Mouse (Mus musculus) gastrocnemius, postnatal 4 days (tissue): ENCODE measurements at regions not wholly inside any gene's neighbourhood (a gene's known extent, or its start where the extent isn't known, plus 50 kb on each side); places are given as distances from the start of the nearest gene placed in this dataset.

Experiments used
- DNase-seq, 2 experiments: peaks; one replicate each; pipeline ENCODE4 v3.0.0; 2021 to 2022; ENCODE audit warnings: low spot score in 2 of 2, mixed read lengths in 2 of 2

DNA sequence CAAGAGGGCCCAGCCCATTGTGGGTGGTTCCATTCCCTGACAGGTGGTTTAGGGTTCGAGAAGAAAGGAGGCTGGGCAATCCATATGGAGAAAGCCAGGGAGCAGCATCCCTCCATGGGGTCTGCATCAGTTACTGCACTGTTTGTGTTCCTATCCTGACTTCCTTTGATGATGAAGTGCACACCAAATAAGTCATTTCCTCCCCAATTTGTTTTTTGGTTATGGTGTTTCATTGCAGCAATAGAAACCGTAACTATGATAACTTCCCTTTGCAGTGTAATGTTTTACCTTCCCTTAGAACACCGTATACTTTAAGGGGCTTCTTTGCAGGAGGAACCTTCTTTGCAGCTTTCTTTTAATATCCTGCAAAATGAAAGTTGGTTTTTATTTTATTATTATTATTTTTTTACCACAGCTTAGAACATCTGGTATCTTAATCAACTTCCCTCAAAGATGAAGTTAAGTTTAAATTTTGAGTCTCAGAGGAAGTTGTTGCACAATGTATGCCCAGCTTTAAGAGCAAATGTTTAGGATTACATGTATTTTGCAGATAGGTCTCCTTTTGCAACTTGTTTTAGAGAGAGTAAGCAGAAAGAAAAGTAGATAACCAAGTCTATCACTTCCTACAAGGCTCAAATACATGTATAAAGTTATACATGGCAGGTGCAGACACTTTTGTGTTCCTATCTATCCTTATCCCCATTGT lies 1059.1 kb downstream of the Diaph2 start:
- no peak for DNase-seq

DNA sequence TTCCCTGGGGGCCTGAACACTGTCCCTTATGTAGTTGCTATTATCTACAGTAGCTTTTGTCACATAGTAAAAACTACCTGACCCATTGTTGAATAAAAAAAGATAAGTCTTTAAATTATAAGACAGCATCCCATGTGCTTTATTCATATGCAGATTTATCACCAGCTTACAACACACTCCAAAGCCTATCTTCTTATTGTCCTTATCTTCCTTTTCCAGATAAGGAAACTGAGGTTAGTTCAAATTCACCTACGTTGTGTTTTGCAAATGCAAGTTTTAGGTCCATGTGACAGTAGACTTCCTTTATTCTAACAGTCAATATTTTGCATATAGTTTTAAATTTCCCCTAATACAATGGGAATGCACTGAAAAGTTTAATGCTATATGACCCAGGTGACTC lies 1069.4 kb downstream of the Diaph2 start:
- DNase-seq, result no peak

DNA sequence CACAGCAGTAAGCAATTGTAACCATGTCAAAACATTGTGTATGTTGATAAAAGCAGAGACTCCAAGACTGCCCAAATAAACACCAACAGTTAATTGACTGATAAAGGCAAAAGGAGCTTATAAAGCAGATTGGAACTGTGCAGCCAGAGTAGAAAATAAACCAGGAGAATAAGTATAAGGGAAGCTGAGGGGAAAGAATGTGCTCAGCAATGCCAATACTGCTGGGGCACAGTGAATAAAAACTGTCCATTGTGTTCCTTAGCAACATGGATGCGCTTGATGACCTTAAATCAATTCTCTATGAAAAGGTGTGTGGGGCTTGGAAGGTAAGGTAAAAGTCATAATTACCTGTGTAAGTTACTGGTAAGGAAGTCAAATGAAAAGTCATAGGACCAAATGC lies 1070.2 kb downstream of the Diaph2 start:
- no peak for DNase-seq

DNA sequence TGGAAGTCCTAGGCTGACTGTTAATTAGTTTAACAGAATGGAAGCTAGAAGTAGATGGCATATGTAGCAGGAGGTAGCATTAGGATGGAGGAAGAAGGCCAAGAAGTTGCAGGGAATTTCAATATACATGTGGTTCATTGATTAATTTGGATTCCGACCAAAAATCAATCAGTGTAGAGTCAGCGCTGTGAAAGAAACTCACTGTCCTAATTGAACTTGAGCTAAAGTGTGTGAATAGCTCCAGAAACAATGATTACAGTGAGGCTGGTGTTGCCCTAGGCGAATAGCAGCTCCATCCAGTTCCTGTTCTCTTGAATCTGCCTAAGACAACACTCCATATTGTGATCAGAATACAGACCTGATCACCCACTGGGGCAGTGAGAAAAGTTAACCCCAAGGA lies 1070.6 kb downstream of the Diaph2 start:
- no peak for DNase-seq

DNA sequence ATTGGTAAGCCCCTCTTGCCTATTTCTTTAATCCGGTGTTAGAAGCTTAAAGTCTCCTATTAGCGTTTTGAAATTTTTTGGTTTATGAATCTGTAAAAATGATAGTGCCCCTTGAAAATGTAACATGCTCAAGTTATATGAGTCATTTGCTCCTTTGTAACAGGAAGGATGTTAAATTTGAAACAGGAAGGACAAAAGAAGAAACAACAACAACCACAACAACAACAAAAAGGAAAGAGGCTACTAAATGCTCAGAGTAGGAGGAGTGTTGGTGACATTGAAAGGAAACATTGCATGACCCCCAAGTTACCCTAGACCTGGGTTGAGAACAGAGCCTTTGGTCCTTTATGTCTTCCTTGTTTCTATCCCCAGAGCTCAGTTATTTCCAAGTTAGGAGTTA lies 1074.4 kb downstream of the Diaph2 start:
- DNase-seq, result no peak

DNA sequence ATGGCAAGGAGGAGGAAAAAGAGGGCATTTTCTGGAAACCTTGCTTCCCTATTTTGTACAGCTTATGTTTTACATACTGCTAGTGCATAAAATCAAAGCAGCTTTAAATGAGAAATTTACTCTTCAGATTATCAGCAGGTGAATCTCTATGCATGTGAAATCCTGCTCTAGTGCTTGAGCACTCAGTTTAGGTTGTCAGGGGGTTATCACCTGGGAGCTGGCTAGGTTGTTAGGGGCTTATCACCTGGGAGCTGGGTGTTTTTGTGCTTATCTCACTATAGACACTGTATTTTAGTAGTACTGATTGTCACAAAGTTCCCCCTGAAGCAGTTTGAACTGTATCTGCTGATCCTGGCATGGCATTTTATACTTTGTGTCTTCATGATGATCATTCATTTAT lies 1086.3 kb downstream of the Diaph2 start:
- DNase-seq, result no peak

DNA sequence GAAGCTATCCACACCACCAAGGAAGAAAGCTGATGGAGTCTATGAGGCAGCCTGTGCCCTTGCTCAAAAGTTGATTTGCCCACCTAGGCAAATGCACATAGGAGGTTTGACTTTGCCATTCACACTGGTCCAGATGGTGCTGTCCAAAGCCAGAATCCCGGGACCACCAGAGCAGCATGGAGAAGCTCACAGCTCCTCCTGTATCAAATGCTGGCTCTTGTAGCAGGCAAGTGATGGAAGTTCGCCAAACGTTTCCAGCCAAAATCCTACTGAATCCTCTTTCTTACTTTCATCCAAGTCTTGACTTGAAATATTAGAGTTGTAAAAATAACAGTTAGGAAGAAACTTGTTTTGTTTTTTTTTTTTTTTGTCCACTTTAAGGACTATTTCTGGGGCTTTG lies 1093.6 kb downstream of the Diaph2 start:
- peak in 1 of 2 experiments; percentile 46 for DNase-seq

DNA sequence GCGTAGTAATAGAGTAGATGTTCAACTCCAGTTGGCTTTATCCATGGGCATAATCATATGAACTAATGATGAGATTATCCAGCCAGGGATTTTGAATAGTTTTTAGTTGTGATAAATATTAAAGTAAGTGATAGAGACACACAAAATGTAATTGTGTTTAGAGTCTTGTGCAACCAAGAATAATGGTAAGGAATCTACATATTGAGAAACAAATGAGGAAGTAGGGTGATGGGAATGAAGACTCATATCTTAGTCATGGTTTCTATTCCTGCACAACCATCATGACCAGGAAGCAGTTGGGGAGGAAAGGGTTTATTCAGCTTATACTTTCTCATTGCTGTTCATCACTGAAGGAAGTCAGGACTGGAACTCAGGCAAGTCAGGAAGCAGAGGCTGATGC lies 1117.0 kb downstream of the Diaph2 start:
- no peak for DNase-seq

DNA sequence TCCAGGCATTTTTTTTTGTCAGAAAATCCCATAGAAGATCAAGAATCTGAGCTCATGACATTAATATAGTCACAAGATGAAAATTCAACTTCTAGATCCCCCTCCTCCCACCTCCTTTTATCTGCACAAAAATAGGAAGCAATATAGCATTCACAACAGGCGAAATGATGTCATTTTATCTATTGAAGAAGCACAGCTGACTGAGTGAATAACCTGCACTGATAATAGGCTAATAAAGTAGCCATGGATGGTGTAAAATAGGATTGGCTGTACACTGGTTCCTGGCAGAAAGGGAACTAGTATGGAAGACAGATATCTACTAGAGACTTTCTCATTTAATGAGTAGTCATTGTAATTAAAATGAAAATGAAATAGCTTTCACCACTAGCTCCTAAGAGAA lies 1124.6 kb downstream of the Diaph2 start:
- DNase-seq, result no peak

DNA sequence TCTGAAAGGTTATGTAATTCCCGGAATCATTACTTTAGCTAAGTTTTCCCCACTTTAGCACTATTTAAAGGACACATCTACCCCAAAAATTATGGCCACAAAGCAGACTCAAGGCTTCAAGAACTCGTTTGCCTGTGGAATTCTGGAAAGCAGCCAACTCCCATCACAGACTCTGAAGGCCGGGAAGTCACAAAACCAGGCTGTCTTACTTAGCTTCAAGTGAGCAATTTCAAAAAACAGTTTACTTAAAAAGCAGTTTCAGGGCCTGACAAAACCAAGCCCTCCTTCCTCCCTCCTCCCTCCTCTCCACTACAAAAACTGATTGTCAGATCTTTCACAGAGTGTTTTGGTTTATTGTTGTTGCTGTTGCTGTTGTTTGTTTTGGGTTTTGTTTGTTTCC lies 1125.7 kb downstream of the Diaph2 start:
- DNase-seq, result peak in 1 of 2 experiments; percentile 7

DNA sequence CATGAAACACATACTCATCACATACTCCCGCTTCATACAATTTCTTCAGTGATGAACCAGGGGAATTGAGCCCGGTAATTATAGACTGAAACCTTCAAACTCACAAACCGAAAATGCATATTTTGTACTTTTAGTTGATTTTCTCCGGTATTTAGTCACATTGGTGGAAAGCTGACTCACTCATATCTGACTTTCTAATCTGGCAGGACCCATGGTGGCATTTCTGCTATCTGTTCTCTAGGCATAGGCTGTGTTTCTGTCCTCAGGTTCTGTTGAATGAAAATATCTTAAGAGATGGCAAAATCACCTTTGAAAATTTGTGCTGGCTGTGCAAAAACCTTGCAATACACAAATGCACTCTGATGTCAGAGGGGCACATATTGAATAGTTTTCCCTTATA lies 1126.6 kb downstream of the Diaph2 start:
- no peak for DNase-seq
